Mouse (Mus musculus): ENCODE data around the gene Tspan2.

Tspan2 gene

GRCm38 (mm10) chr3:102733936-102734312 lies 405 bp upstream of the Tspan2 start:
- DNase-seq (ENCODE audit: extremely low read depth, insufficient read length, low spot score), result no peak

DNA sequence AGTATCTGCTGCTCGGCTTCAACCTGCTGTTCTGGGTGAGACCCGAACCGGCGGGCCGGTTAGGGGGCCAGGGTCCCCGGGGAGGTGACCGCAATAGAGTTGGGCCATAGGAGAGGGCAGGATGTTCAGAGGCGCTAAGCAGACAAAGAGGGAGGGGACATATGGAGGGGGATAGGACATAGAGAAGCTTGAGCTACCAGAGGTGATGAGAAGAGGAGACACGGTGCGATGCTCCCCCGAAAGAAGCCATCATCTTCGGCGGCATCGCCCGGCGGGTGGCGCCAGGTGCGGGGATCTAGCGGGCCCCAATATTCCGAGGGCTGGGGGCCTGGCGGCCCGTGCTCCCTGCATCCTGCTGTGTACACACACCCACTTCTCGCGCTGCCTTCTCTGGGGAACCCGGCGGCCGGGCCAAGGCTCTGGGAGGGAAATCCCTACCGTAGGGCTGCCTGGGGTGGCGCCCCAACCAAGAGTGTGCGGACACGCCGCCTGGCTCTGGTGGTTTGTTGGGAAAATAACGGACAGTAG lies 766 bp downstream of the Tspan2 start:
- peak; percentile 75 for DNase-seq (ENCODE audit: extremely low read depth, insufficient read length, low spot score)

GRCm38 (mm10) chr3:102735638-102736037 lies 1.3 kb downstream of the Tspan2 start:
- no peak for DNase-seq (ENCODE audit: extremely low read depth, insufficient read length, low spot score)

GRCm38 (mm10) chr3:102736436-102736835 lies 2.1 kb downstream of the Tspan2 start:
- DNase-seq (ENCODE audit: extremely low read depth, insufficient read length, low spot score), result no peak

DNA sequence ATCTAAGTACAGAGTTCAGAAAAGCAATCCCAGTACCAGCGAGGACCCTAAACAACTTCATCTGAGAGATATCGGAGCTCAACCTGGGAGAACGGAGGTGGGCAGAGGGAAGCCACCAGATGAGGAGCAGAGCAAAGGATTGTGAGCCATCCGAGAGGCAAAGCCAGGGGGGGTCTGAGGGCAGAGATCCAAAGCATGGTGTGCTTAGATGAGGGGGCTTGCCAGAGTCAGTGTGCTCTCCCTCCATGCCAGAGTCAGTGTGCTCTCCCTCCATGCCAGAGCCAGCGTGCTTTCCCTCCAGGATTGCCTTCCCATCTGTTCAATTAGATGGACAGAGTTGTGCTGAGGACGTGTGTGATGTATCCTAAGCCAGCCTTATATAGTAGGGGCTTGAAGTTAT lies 2.8 kb downstream of the Tspan2 start:
- no peak for DNase-seq (ENCODE audit: extremely low read depth, insufficient read length, low spot score)

DNA sequence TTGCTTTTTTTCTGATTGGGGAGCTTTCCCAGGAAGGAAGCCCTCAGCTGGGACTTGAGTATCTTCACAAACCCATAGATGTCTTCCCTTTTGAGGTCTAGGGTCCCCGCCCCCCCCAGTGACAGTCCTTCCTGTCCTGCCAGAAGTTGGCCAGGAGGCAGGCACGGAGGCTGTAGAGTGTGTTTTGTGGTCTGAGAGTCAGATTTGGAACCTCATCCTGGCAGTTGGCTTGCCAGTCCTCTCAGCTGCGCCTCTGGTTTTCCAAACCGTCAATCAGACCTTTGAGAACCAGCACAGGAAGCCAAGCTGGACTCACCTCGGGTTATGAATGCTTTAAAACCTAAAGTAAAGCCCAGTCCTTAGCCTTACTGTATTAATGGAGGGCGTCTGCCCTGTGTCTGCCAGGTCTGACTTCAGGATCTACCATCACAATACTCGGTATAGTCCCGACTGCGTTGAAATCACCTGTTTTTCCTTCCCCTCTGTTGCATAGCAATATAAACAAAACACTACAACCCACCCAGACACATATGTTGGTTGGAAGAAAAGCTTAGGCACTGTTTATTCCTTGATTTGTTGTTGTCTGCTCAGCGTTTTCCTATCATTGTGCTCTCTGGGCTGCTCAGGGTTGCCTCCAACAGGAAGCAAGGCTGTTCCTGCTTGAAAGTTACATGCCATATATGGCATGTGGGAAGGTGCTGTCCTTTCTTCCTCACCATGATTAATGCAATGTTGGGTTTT lies 4.0 kb downstream of the Tspan2 start:
- DNase-seq (ENCODE audit: extremely low read depth, insufficient read length, low spot score), result no peak

DNA sequence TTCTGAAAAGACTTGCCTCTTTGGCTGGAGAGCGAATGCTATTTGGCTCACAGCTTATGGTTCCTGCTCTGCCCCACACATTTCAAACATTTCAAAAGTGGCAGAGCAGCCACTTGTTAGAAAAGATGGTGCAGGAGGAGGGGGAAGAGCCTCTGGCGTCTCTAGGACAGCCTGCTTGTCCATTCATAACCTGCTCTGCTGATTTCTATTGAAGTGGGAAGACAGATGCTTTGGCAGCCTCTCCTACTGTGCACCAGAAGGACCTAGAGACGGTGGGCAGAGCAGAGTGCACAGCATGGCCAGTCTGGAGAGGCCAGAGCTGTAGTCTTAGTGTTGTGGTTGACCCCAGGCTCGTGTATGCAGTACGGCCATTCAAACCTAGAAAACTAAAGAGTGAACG lies 4.6 kb downstream of the Tspan2 start:
- DNase-seq (ENCODE audit: extremely low read depth, insufficient read length, low spot score), result no peak

- DNase-seq (ENCODE audit: extremely low read depth, insufficient read length, low spot score), result no peak
Observed at GRCm38 (mm10) chr3:102742725-102743124, 8.4 kb downstream of the Tspan2 start.

- DNase-seq (ENCODE audit: extremely low read depth, insufficient read length, low spot score), result no peak
Observed at GRCm38 (mm10) chr3:102743202-102743601, 8.9 kb downstream of the Tspan2 start.

DNA sequence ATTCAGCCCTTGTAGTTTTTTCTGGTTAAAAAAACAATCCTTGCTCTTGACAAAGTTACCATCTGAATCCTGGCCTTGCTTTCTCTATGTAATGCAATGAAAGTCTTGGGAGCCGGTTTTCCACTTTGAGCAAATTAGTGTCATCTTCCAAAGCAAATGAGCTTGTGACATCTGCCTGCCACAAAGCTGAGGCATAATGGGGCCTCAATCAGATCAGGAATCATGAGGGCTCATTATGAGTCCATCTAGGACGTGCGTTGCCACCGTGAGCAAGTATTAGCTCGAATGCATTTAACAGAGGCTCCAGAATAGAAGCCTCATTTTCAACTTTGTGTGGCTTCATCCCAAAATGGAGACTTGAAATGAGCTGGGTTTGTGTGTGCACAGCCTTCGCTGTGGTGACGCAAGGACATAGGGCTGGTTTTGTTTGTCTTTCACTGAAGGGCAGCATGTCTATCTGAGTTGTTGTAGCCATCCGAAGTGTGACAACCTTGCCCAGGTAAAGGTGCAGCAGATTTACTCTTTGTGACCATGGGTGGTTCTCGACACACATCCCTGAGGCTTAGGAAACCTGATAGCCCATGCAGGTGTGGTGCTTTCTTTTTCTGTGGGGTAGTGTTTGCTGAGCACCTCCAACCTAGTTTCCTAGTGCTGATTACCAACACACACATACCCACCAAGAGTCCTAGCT lies 9.6 kb downstream of the Tspan2 start:
- DNase-seq (ENCODE audit: extremely low read depth, insufficient read length, low spot score), result no peak

GRCm38 (mm10) chr3:102744657-102745056 lies 10.3 kb downstream of the Tspan2 start:
- no peak for DNase-seq (ENCODE audit: extremely low read depth, insufficient read length, low spot score)

GRCm38 (mm10) chr3:102746174-102746573 lies 11.8 kb downstream of the Tspan2 start:
- no peak for DNase-seq (ENCODE audit: extremely low read depth, insufficient read length, low spot score)

DNA sequence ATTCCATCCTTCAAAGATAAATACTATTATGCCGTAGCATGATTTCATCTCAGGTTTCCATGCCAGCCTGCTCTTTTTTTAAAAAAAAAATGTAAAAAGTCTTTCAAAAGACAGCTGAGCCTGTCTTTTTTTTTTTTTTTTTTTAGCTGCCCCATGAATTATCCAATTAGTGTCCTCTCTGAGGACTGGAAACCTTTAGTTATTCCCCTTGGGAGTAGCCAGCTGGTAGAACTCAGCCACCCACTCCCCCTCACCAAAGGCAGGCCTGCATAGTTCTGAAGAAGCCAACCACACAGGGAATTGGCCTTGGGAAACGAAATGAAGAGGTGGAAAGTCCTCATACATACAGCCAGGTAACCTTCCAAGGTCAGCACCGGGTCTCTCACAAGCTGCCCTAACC lies 13.7 kb downstream of the Tspan2 start:
- DNase-seq (ENCODE audit: extremely low read depth, insufficient read length, low spot score), result no peak

GRCm38 (mm10) chr3:102748686-102749085 lies 14.4 kb downstream of the Tspan2 start:
- DNase-seq (ENCODE audit: extremely low read depth, insufficient read length, low spot score), result no peak

DNA sequence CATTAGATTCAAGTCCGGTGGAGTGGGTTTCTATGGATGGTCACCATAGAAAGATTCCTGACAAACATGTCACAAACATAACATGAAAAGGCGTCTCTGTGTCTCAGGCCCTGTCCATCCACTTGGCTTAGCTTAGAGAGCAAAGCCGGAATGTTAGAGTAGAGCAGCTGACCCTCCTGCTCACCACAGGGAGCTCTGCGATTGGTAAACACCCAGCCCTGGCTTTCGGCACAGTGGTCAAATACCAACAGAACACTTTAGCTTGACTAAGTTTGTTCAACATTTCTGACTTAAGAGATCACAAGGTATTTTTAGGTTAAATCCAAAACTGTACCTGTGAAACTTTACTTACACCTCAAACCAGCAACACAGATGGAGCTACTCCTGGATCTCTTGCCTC lies 16.8 kb downstream of the Tspan2 start:
- DNase-seq (ENCODE audit: extremely low read depth, insufficient read length, low spot score), result no peak

DNA sequence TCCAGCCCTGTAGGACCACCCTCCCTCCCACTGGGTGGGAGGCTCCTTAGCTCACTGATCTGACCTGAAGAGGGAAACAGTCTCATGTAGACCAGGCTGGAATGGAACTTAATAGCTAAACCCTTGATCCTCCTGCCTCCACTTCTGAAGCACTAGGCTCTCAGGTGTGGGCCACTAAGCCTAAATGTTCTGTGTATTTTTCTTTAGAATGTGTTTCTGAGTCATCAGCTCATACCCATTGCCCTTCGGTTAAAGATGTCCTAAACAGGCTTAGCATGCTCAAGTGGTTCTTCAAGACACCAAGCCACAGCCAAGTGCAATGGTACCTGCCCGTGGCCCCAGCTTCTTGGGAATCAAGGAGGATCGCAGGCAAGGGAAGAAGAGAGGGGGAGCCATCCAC lies 17.2 kb downstream of the Tspan2 start:
- no peak for DNase-seq (ENCODE audit: extremely low read depth, insufficient read length, low spot score)

DNA sequence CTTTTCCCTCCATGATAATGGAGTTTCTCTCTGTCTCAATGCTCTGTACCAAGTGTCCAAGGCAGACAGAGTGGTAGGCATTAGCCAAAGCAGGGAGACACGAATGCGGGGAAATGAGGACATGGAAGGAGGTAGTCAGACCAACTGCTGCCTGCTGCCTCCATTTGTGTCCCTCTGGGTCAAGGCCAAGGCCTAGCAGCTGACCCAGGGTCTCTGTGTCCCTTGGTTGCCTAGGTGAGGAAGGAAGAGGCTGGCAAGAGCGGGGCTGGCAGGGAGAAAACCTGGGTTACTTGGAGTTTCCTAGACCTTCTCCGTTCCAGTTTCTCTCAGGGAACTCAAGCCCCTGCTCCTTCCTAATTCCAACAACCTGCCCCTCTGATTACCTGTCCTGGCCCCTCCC lies 17.7 kb downstream of the Tspan2 start:
- DNase-seq (ENCODE audit: extremely low read depth, insufficient read length, low spot score), result no peak

- no peak for DNase-seq (ENCODE audit: extremely low read depth, insufficient read length, low spot score)
Observed at GRCm38 (mm10) chr3:102752457-102752856, 18.1 kb downstream of the Tspan2 start.

DNA sequence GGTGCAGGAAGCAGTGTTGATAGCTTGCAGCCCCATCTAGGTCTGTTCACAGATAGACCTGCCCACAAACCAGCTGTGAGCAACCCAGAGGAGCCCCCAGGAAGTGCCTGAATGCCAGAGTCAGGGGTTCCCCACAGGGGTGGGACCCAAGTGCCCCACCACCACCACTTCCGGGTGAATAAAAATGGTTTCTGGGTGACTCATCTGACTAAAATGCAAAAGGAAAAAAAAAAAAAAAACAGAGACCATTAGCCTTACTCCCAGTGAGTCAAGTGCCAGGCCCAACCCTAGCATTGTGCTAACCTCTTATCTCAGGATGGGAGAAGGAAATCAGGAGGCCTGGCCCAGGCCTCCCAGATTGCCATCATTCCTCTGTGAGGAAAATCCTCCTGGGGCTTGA lies 21.5 kb downstream of the Tspan2 start:
- DNase-seq (ENCODE audit: extremely low read depth, insufficient read length, low spot score), result peak; percentile 70

DNA sequence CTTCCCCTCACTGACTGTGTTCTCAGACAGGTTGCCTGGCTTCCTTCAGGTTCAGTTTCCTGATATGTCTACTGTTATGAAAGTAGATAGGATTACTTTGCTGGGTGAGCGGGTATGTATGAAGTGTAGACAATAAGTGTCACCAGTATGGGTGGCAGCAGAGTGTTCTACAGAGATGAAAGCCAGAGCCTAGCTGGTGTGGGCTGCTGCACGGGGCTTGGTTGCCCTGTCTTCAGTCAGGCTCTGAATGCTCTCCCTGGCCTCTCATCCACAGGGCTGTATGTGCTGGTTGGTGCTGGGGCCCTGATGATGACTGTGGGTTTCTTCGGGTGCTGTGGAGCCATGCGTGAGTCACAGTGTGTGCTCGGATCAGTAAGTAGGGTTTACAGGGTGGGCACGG lies 22.7 kb downstream of the Tspan2 start:
- no peak for DNase-seq (ENCODE audit: extremely low read depth, insufficient read length, low spot score)

DNA sequence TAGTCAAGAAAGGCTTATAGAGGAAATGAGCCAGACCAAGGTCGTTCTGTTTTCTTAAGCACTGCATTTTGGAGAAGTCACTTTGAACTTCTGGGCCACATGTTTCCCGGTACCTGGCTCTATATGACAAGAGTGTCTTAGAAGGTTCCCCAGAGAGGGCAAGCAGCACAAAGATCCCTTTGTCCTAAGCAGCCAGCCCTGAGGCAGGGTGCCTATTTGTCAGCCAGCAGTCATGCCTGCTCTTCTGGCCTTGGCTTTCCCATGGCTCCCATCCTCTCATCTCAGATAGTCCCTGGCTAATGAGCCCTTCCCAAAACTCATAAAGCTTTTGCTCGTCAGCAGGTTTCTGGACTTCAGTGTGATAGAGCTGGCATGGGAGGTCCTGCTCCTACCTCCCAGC lies 25.9 kb downstream of the Tspan2 start:
- no peak for DNase-seq (ENCODE audit: extremely low read depth, insufficient read length, low spot score)

GRCm38 (mm10) chr3:102762388-102762787 lies 28.1 kb downstream of the Tspan2 start:
- no peak for DNase-seq (ENCODE audit: extremely low read depth, insufficient read length, low spot score)
